Mouse (Mus musculus): ENCODE results near the gene Zfp672. TPM values are rescaled to one million over a fixed set of nuclear protein-coding genes. Genes with fewer than 3 reads are reported as not detected.
A peak's percentile ranks its signal among the peaks of the same experiment; 100 is the strongest.
"Not testable (repeated sequence)": the region's sequence is repeated elsewhere in the genome, so short reads cannot be mapped to it uniquely, and the experiment has no call there.

Gene Zfp672
- polyA plus RNA-seq (2014; fragmentation: Nextera tagmentation; extraction: Ambion mirVana), result 44.4 and 44.5 TPM in 2 replicates

GRCm38 (mm10) chr11:58330276-58331148 is at the start of gene Zfp672, which contains the start of gene Sh3bp5l:
Zfp672 (minus strand) TSS chr11:58330339.
Sh3bp5l (plus strand) TSS chr11:58330724.
- ATAC-seq (ENCODE audit: low read depth), result peak; percentile 94
- Histone ChIP-seq H3K9ac (replicated peaks; ENCODE audit: low read depth, low read length) (peak within 1 kb of the TSS; percentile 79), H3K4me3 (ENCODE audit: low read depth, low read length) (peak within 1 kb of the TSS; percentile 85), H3K9me3 (ENCODE audit: control insufficient read depth, low read length) (no peaks in the 10 kb centered on the region), H3K4me1 (ENCODE audit: control insufficient read depth, insufficient read depth, low read length) (peaks cover 26% of the 10 kb centered on the region), H3K4me2 (ENCODE audit: low read depth, low read length) (peak within 1 kb of the TSS; percentile 91), H3K27ac (ENCODE audit: low read depth, low read length) (peak within 1 kb of the TSS; percentile 77), H3K27me3 (ENCODE audit: control insufficient read depth, insufficient read depth, low read length) (no peaks in the 10 kb centered on the region), H3K36me3 (ENCODE audit: control insufficient read depth, insufficient read depth, low read length) (peaks cover 11% of the 10 kb centered on the region; the same call in 1 of the 2 replicates)
- under 1% methylated on average over 52 of the region's 52 CpGs for WGBS

- no peak overlapping the region for H3K9ac ChIP-seq (replicated peaks; ENCODE audit: low read depth, low read length)
- no peak overlapping the region for H3K4me2 ChIP-seq (ENCODE audit: low read depth, low read length)
Observed at GRCm38 (mm10) chr11:58379516-58379915, 49.4 kb upstream of the Zfp672 start.

GRCm38 (mm10) chr11:58378763-58379278 is 48.7 kb upstream of the Zfp672 start, which contains the start of gene Lypd8:
Lypd8 (plus strand) TSS chr11:58379043.
- H3K4me2 ChIP-seq (ENCODE audit: low read depth, low read length), result no peak within 1 kb of the TSS
- no peaks in the 10 kb centered on the region for H3K4me1 ChIP-seq (ENCODE audit: control insufficient read depth, insufficient read depth, low read length)

More at GRCm38 (mm10) chr11:58379516-58379915, 49.4 kb upstream of the Zfp672 start:
- WGBS, result 93% methylated on average over 1 of the region's 1 CpGs
- H3K4me3 ChIP-seq (ENCODE audit: low read depth, low read length), result no peak overlapping the region
- ATAC-seq (ENCODE audit: low read depth), result no peak
- no peak overlapping the region for H3K27ac ChIP-seq (ENCODE audit: low read depth, low read length)
- H3K9me3 ChIP-seq (ENCODE audit: control insufficient read depth, low read length), result no peaks in the 10 kb centered on the region
- no peaks in the 10 kb centered on the region for H3K36me3 ChIP-seq (ENCODE audit: control insufficient read depth, insufficient read depth, low read length)
- H3K4me1 ChIP-seq (ENCODE audit: control insufficient read depth, insufficient read depth, low read length), result no peaks in the 10 kb centered on the region
- no peaks in the 10 kb centered on the region for H3K27me3 ChIP-seq (ENCODE audit: control insufficient read depth, insufficient read depth, low read length)

GRCm38 (mm10) chr11:58377686-58378085 is 47.5 kb upstream of the Zfp672 start:
- Histone ChIP-seq H3K9ac (replicated peaks; ENCODE audit: low read depth, low read length) (no peak overlapping the region), H3K4me1 (ENCODE audit: control insufficient read depth, insufficient read depth, low read length) (no peaks in the 10 kb centered on the region), H3K9me3 (ENCODE audit: control insufficient read depth, low read length) (no peaks in the 10 kb centered on the region), H3K27ac (ENCODE audit: low read depth, low read length) (no peak overlapping the region), H3K27me3 (ENCODE audit: control insufficient read depth, insufficient read depth, low read length) (no peaks in the 10 kb centered on the region), H3K4me2 (ENCODE audit: low read depth, low read length) (no peak overlapping the region), H3K36me3 (ENCODE audit: control insufficient read depth, insufficient read depth, low read length) (no peaks in the 10 kb centered on the region), H3K4me3 (ENCODE audit: low read depth, low read length) (no peak overlapping the region)
- ATAC-seq (ENCODE audit: low read depth), result no peak
- 88% methylated on average over 1 of the region's 1 CpGs for WGBS

More at GRCm38 (mm10) chr11:58378763-58379278, 48.7 kb upstream of the Zfp672 start, which contains the start of gene Lypd8:
- no peak for ATAC-seq (ENCODE audit: low read depth)
- H3K9ac ChIP-seq (replicated peaks; ENCODE audit: low read depth, low read length), result no peak within 1 kb of the TSS
- H3K27ac ChIP-seq (ENCODE audit: low read depth, low read length), result no peak within 1 kb of the TSS
- H3K9me3 ChIP-seq (ENCODE audit: control insufficient read depth, low read length), result no peaks in the 10 kb centered on the region
- no peaks in the 10 kb centered on the region for H3K36me3 ChIP-seq (ENCODE audit: control insufficient read depth, insufficient read depth, low read length)
- no peaks in the 10 kb centered on the region for H3K27me3 ChIP-seq (ENCODE audit: control insufficient read depth, insufficient read depth, low read length)
- no peak within 1 kb of the TSS for H3K4me3 ChIP-seq (ENCODE audit: low read depth, low read length)
- 90% methylated on average over 3 of the region's 3 CpGs for WGBS

GRCm38 (mm10) chr11:58377273-58377672 is 47.1 kb upstream of the Zfp672 start:
- H3K9ac ChIP-seq (replicated peaks; ENCODE audit: low read depth, low read length), result no peak overlapping the region
- ATAC-seq (ENCODE audit: low read depth), result no peak
- no peaks in the 10 kb centered on the region for H3K9me3 ChIP-seq (ENCODE audit: control insufficient read depth, low read length)
- no peaks in the 10 kb centered on the region for H3K36me3 ChIP-seq (ENCODE audit: control insufficient read depth, insufficient read depth, low read length)
- no peak overlapping the region for H3K4me3 ChIP-seq (ENCODE audit: low read depth, low read length)
- WGBS, result 73% methylated on average over 2 of the region's 2 CpGs
- H3K27ac ChIP-seq (ENCODE audit: low read depth, low read length), result no peak overlapping the region
- no peak overlapping the region for H3K4me2 ChIP-seq (ENCODE audit: low read depth, low read length)
- H3K27me3 ChIP-seq (ENCODE audit: control insufficient read depth, insufficient read depth, low read length), result no peaks in the 10 kb centered on the region
- no peaks in the 10 kb centered on the region for H3K4me1 ChIP-seq (ENCODE audit: control insufficient read depth, insufficient read depth, low read length)

GRCm38 (mm10) chr11:58366191-58366590 is 36.1 kb upstream of the Zfp672 start:
- ATAC-seq (ENCODE audit: low read depth); H3K27me3 ChIP-seq (ENCODE audit: control insufficient read depth, insufficient read depth, low read length); H3K4me2 ChIP-seq (ENCODE audit: low read depth, low read length); H3K4me3 ChIP-seq (ENCODE audit: low read depth, low read length); H3K36me3 ChIP-seq (ENCODE audit: control insufficient read depth, insufficient read depth, low read length); H3K9ac ChIP-seq (replicated peaks; ENCODE audit: low read depth, low read length); H3K4me1 ChIP-seq (ENCODE audit: control insufficient read depth, insufficient read depth, low read length); H3K9me3 ChIP-seq (ENCODE audit: control insufficient read depth, low read length); H3K27ac ChIP-seq (ENCODE audit: low read depth, low read length): not testable (repeated sequence)
- no CpG with 5 or more reads among the region's 6 CpGs for WGBS

- H3K9ac ChIP-seq (replicated peaks; ENCODE audit: low read depth, low read length), result no peak overlapping the region
- no peak overlapping the region for H3K4me3 ChIP-seq (ENCODE audit: low read depth, low read length)
- no peak overlapping the region for H3K27ac ChIP-seq (ENCODE audit: low read depth, low read length)
- no peaks in the 10 kb centered on the region for H3K36me3 ChIP-seq (ENCODE audit: control insufficient read depth, insufficient read depth, low read length)
- H3K4me1 ChIP-seq (ENCODE audit: control insufficient read depth, insufficient read depth, low read length), result no peaks in the 10 kb centered on the region
- no peak for ATAC-seq (ENCODE audit: low read depth)
- H3K9me3 ChIP-seq (ENCODE audit: control insufficient read depth, low read length), result no peaks in the 10 kb centered on the region
- H3K4me2 ChIP-seq (ENCODE audit: low read depth, low read length), result no peak overlapping the region
- H3K27me3 ChIP-seq (ENCODE audit: control insufficient read depth, insufficient read depth, low read length), result no peaks in the 10 kb centered on the region
- 72% methylated on average over 3 of the region's 3 CpGs for WGBS
Observed at GRCm38 (mm10) chr11:58364454-58364853, 34.3 kb upstream of the Zfp672 start.

- H3K9ac ChIP-seq (replicated peaks; ENCODE audit: low read depth, low read length); H3K27ac ChIP-seq (ENCODE audit: low read depth, low read length); H3K4me1 ChIP-seq (ENCODE audit: control insufficient read depth, insufficient read depth, low read length); H3K4me3 ChIP-seq (ENCODE audit: low read depth, low read length); H3K36me3 ChIP-seq (ENCODE audit: control insufficient read depth, insufficient read depth, low read length); ATAC-seq (ENCODE audit: low read depth); H3K27me3 ChIP-seq (ENCODE audit: control insufficient read depth, insufficient read depth, low read length); H3K9me3 ChIP-seq (ENCODE audit: control insufficient read depth, low read length); H3K4me2 ChIP-seq (ENCODE audit: low read depth, low read length): not testable (repeated sequence)
- no CpG with 5 or more reads among the region's 6 CpGs for WGBS
Observed at GRCm38 (mm10) chr11:58362562-58362961, 32.4 kb upstream of the Zfp672 start.
